Mouse (Mus musculus) thymus, adult 2 months (tissue): ENCODE results near the gene Akt1s1.

Source experiments
- CTCF ChIP-seq: fragments of 200-500 bp; IDR thresholded peaks from 2 replicates; pipeline ENCODE4 v1.5.1; 2012; ENCODE audit warnings: mild to moderate bottlenecking, control low read depth, low read length, moderate library complexity, borderline replicate concordance; ENCODE audit not compliant: control insufficient read depth, poor library complexity, insufficient read depth; ENCODE audit errors: extremely low read depth
- POLR2A ChIP-seq: fragments of 200-500 bp; IDR thresholded peaks from 2 replicates; pipeline ENCODE4 v1.6.1; 2012; ENCODE audit warnings: mild to moderate bottlenecking, low read length, control low read depth, moderate library complexity; ENCODE audit not compliant: control insufficient read depth, poor library complexity, insufficient read depth; ENCODE audit errors: extremely low read depth

DNA sequence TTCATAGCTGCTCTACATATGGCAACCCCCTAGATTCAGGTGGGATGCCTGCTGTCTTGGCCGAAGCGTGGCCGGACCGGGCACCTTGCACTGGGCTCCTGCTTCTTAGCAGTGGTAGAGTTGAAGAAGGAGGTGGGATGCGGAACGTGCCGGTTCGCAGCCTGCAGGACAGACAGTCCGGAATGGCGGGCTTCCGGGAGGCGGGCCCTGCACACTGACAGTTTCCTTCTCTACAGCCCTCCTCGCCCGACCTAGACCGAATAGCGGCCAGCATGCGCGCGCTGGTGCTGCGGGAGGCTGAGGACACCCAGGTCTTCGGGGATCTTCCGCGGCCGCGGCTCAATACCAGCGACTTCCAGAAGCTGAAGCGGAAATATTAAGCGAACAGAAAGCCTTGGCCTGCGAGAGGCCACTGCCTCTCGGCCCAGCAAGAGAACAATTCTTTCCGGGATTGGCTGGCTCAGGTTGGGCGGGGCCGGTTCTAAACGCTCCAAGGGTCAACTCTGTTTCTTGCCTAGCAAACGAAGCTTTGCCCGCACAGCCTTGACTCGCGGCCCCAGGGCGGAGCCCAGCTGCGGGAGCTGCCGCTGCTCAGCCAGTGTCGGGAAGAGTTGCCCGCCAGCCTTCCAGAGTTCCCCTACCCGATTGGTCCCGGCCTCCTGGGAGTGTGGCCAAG lies 5.7 kb downstream of the Akt1s1 start:
- peak; percentile 80 for TF ChIP-seq POLR2A
- TF ChIP-seq CTCF = peak; percentile 35; the same call in 1 of the 2 replicates
